Mouse (Mus musculus): ENCODE results near the gene Antxr1.

The Antxr1 gene

GRCm38 (mm10) chr6:87152461-87153230, 183.0 kb downstream of the Antxr1 start:
- in situ Hi-C loops (cut with MboI; ENCODE audit: unreplicated experiment in 2 of 2), result loop anchor here in 1 of 2 experiments (5.0 kb wide), 1 partner anchor 40 kb away; no protein-coding TSS in a partner anchor

GRCm38 (mm10) chr6:87151427-87151826, 184.2 kb downstream of the Antxr1 start:
- in situ Hi-C loops (cut with MboI; ENCODE audit: unreplicated experiment in 2 of 2), result loop anchor here in 1 of 2 experiments (5.0 kb wide), 1 partner anchor 39 kb away; no protein-coding TSS in a partner anchor

- in situ Hi-C loops (cut with MboI; ENCODE audit: unreplicated experiment in 2 of 2), result loop anchor here in 1 of 2 experiments (5.0 kb wide), 1 partner anchor 38 kb away; no protein-coding TSS in a partner anchor
Measured at GRCm38 (mm10) chr6:87150471-87150870, 185.2 kb downstream of the Antxr1 start.

- in situ Hi-C loops (cut with MboI; ENCODE audit: unreplicated experiment in 2 of 2), result no loop called here
Measured at GRCm38 (mm10) chr6:87147921-87148320, 187.7 kb downstream of the Antxr1 start.

- in situ Hi-C loops (cut with MboI; ENCODE audit: unreplicated experiment in 2 of 2), result no loop called here
Measured at GRCm38 (mm10) chr6:87143594-87143993, 192.0 kb downstream of the Antxr1 start.

- in situ Hi-C loops (cut with MboI; ENCODE audit: unreplicated experiment in 2 of 2), result no loop called here
Measured at GRCm38 (mm10) chr6:87142239-87142638, 193.4 kb downstream of the Antxr1 start.

- in situ Hi-C loops (cut with MboI; ENCODE audit: unreplicated experiment in 2 of 2), result no loop called here
Measured at GRCm38 (mm10) chr6:87139796-87140553, 195.6 kb downstream of the Antxr1 start.

- in situ Hi-C loops (cut with MboI; ENCODE audit: unreplicated experiment in 2 of 2), result no loop called here
Measured at GRCm38 (mm10) chr6:87138479-87138878, 197.1 kb downstream of the Antxr1 start.

GRCm38 (mm10) chr6:87133966-87134546, 201.6 kb downstream of the Antxr1 start:
- in situ Hi-C loops (cut with MboI; ENCODE audit: unreplicated experiment in 2 of 2), result no loop called here

GRCm38 (mm10) chr6:87133520-87133919, 202.1 kb downstream of the Antxr1 start:
- in situ Hi-C loops (cut with MboI; ENCODE audit: unreplicated experiment in 2 of 2), result no loop called here

- in situ Hi-C loops (cut with MboI; ENCODE audit: unreplicated experiment in 2 of 2), result no loop called here
Measured at GRCm38 (mm10) chr6:87131078-87131477, 204.5 kb downstream of the Antxr1 start.

GRCm38 (mm10) chr6:87130628-87131027, 205.0 kb downstream of the Antxr1 start:
- in situ Hi-C loops (cut with MboI; ENCODE audit: unreplicated experiment in 2 of 2), result no loop called here

GRCm38 (mm10) chr6:87129861-87130260, 205.8 kb downstream of the Antxr1 start:
- in situ Hi-C loops (cut with MboI; ENCODE audit: unreplicated experiment in 2 of 2), result loop anchor here in 1 of 2 experiments (5.0 kb wide), 1 partner anchor 97 kb away; no protein-coding TSS in a partner anchor

GRCm38 (mm10) chr6:87127049-87127753, 208.4 kb downstream of the Antxr1 start:
- in situ Hi-C loops (cut with MboI; ENCODE audit: unreplicated experiment in 2 of 2), result loop anchor here in 1 of 2 experiments (5.0 kb wide), 1 partner anchor 100 kb away; no protein-coding TSS in a partner anchor

- in situ Hi-C loops (cut with MboI; ENCODE audit: unreplicated experiment in 2 of 2), result no loop called here
Measured at GRCm38 (mm10) chr6:87123973-87124372, 211.6 kb downstream of the Antxr1 start.

- in situ Hi-C loops (cut with MboI; ENCODE audit: unreplicated experiment in 2 of 2), result no loop called here
Measured at GRCm38 (mm10) chr6:87123406-87123805, 212.2 kb downstream of the Antxr1 start.

- in situ Hi-C loops (cut with MboI; ENCODE audit: unreplicated experiment in 2 of 2), result no loop called here
Measured at GRCm38 (mm10) chr6:87121961-87122360, 213.7 kb downstream of the Antxr1 start.

- in situ Hi-C loops (cut with MboI; ENCODE audit: unreplicated experiment in 2 of 2), result no loop called here
Measured at GRCm38 (mm10) chr6:87120661-87121060, 215.0 kb downstream of the Antxr1 start.

- in situ Hi-C loops (cut with MboI; ENCODE audit: unreplicated experiment in 2 of 2), result no loop called here
Measured at GRCm38 (mm10) chr6:87119975-87120374, 215.6 kb downstream of the Antxr1 start.

GRCm38 (mm10) chr6:87119066-87119837, 216.4 kb downstream of the Antxr1 start:
- in situ Hi-C loops (cut with MboI; ENCODE audit: unreplicated experiment in 2 of 2), result no loop called here
